Mouse (Mus musculus) midbrain, embryonic 11.5 days (tissue): Measurements from ENCODE around the gene Pan2. TPM values are rescaled to one million over a fixed set of nuclear protein-coding genes. Genes with fewer than 3 reads are reported as not detected.
"Not testable (repeated sequence)": the region's sequence is repeated elsewhere in the genome, so short reads cannot be mapped to it uniquely, and the experiment has no call there.

Source experiments
- ATAC-seq: fragments of 200-750 bp; cut with Nextera tagmentation; 2 replicates; pipeline ENCODE4 v1.8.0; 2017; ENCODE audit warnings: moderate TSS enrichment, moderate library complexity; ENCODE audit not compliant: low FRiP score
- DNase-seq: peaks from one replicate; pipeline ENCODE4 v3.0.0; 2015; ENCODE audit warnings: low spot score; ENCODE audit errors: missing footprints
- H3K27ac ChIP-seq: fragments of 300-500 bp; sonication (generic); 2 replicates; pipeline ENCODE4 v1.5.1; 2014; ENCODE audit warnings: low read depth, low read length
- H3K27me3 ChIP-seq: fragments of 300-500 bp; sonication (generic); 2 replicates; pipeline ENCODE4 v1.6.1; 2014; ENCODE audit warnings: mild to moderate bottlenecking, low read length, moderate library complexity, mixed read lengths; ENCODE audit not compliant: control insufficient read depth, insufficient read depth
- H3K36me3 ChIP-seq: fragments of 300-500 bp; sonication (generic); 2 replicates; pipeline ENCODE4 v1.6.1; 2014; ENCODE audit warnings: mild to moderate bottlenecking, low read length, moderate library complexity, mixed read lengths; ENCODE audit not compliant: control insufficient read depth, insufficient read depth
- H3K4me1 ChIP-seq: fragments of 300-500 bp; sonication (generic); 2 replicates; pipeline ENCODE4 v1.6.1; 2014; ENCODE audit warnings: low read length; ENCODE audit not compliant: control insufficient read depth, insufficient read depth
- H3K4me2 ChIP-seq: fragments of 300-500 bp; sonication (generic); 2 replicates; pipeline ENCODE4 v1.6.1; 2014; ENCODE audit warnings: mild to moderate bottlenecking, moderate library complexity
- H3K4me3 ChIP-seq: fragments of 300-500 bp; sonication (generic); 2 replicates; pipeline ENCODE4 v1.5.1; 2014; ENCODE audit warnings: low read depth, low read length
- H3K9ac ChIP-seq: fragments of 300-500 bp; sonication (generic); 2 replicates; pipeline ENCODE4 v1.6.1; 2014; ENCODE audit warnings: low read length
- H3K9me3 ChIP-seq: fragments of 300-500 bp; sonication (generic); 2 replicates; pipeline ENCODE4 v1.6.1; 2016; ENCODE audit warnings: low read length; ENCODE audit not compliant: control insufficient read depth
- WGBS: fragments of 180-500 bp; shearing (Covaris S2); extraction: QIAGEN DNeasy Blood & Tissue Kit; methylation state at CpG from one replicate; pipeline ENCODE4 v1.1.7; 2014; 5-methylcytosine and 5-hydroxymethylcytosine counted together
- polyA plus RNA-seq: library from polyadenylated mRNA; unstranded; fragments of >200 nt; fragmentation: Nextera tagmentation; extraction: Ambion mirVana; gene quantifications from 2 replicates; pipeline ENCODE4 v1.2.1, GENCODE M21; 2014

The Pan2 gene
- polyA plus RNA-seq, 1 experiment from 2014 or later: 37.5 TPM

DNA sequence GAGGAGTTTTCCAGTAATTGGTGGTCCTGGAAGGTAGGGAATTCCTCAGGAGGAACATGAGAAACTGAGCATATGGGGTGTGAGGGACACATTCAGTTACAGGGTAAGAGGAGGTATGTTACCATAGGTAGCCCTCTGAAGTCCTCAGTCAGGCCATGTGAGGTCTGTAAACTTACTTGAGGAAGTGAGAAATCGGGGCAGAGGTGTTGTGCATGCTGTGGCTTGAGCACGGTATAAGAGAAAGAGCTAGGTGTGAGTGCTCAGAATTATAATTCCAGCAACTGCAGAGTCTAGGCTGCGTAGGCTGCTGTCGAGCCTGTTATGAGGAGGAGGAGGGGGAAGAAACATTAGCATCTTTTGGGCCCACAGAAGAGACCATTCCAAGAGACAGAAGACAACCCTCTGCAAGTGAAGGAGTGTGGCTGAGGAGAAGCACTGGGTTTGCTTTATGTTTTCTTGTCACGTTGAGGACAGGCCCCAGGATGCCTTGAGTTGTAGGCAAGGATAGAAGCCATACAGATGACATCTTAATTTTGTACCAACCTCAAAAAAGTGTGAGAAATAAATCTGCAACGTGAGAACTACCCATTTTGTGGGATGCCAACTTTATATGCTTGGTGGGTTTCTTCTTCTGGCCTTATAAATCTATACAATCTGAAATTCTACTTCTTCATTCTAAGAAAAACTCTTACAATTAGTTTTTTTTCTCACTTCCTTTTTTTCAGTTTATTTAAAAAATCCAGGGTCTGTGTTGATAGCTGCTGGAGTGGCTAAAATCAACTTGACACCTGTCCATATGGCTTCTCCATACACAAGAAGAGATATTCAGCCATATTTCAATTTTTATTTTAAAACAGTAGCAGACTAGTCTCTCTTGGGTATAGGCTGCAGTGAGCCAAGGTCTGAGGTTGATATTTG is 39.5 kb upstream of the Pan2 start:
- 83% methylated on average over 6 of the region's 6 CpGs for WGBS
- DNase-seq: no peak

DNA sequence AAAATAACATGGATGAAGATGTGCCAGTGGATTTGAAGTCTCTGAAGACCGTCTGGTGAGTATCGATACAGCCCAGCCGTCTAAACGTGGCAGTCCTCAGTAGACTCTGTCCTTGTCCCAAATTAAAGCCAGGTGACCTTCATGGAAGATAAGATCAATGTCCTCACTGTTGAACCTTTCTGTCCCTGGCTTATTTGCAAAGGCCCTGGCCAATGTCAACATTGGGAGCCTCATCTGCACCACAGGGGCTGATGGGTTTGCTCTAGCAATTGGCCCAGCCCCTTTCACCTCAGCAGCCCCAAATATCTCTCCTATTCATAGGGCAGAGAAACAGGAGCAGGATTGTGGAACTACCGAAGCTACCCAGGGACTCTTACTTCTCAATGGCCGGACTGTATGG is 34.8 kb upstream of the Pan2 start, which contains the start of gene Apof:
Apof (plus strand) TSS at position 301 of the 400 bp plus-strand sequence.
- Histone ChIP-seq H3K27ac (no peak within 1 kb of the TSS), H3K4me2 (no peak within 1 kb of the TSS), H3K9me3 (no peaks in the 10 kb centered on the region), H3K36me3 (no peaks in the 10 kb centered on the region), H3K9ac (no peak within 1 kb of the TSS), H3K4me3 (no peak within 1 kb of the TSS), H3K4me1 (peaks cover 3% of the 10 kb centered on the region; the same call in 1 of the 2 replicates), H3K27me3 (no peaks in the 10 kb centered on the region)
- no peak for DNase-seq
- 75% methylated on average over 6 of the region's 6 CpGs for WGBS
- no peak for ATAC-seq

More for the DNA sequence above, 39.5 kb upstream of the Pan2 start:
- no peak for ATAC-seq
- no peaks in the 10 kb centered on the region for H3K27me3 ChIP-seq
- H3K4me1 ChIP-seq: no peaks in the 10 kb centered on the region
- no peak overlapping the region for H3K4me3 ChIP-seq
- no peak overlapping the region for H3K9ac ChIP-seq
- no peak overlapping the region for H3K27ac ChIP-seq
- no peak overlapping the region for H3K4me2 ChIP-seq
- H3K9me3 ChIP-seq: no peaks in the 10 kb centered on the region
- H3K36me3 ChIP-seq: no peaks in the 10 kb centered on the region

DNA sequence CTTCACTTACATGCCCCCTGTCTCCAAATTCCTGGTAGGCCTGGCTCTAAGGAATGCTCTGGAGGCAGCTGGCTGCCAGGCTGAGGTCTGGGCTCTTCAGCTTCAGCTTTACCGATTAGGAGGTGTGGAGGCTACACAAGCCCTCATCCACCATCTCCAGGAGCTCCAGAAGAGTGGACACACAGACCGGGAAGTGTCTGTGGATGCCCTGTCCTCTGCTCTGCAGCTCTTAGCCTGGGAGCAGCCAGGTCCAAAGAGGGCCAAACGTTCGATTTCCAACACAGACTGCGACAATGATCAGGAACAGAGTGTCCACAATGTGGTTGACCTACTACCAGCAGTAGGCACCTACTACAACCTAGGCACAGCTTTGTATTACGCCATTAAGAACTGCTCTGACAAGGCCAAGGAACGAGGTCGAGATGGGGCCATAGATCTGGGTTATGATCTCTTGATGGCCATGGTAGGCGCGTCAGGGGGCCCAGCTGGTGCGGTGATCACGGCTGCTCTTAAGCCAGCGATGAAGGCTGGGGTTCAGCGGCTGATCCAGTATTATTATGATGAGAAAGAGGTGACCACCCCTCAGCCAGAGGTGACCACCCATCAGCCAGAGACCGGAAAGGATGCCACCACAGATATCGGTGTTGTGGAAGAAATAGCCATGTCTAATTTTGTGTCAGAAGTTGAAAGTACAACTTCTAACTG is 33.8 kb upstream of the Pan2 start:
- Histone ChIP-seq H3K4me2 (no peak overlapping the region), H3K4me1 (peaks cover 3% of the 10 kb centered on the region; the same call in 1 of the 2 replicates), H3K36me3 (no peaks in the 10 kb centered on the region), H3K9ac (no peak overlapping the region; the same call in 1 of the 2 replicates), H3K27me3 (no peaks in the 10 kb centered on the region), H3K27ac (no peak overlapping the region), H3K9me3 (no peaks in the 10 kb centered on the region), H3K4me3 (no peak overlapping the region)
- no peak for ATAC-seq
- WGBS: 89% methylated on average over 16 of the region's 16 CpGs
- no peak for DNase-seq

DNA sequence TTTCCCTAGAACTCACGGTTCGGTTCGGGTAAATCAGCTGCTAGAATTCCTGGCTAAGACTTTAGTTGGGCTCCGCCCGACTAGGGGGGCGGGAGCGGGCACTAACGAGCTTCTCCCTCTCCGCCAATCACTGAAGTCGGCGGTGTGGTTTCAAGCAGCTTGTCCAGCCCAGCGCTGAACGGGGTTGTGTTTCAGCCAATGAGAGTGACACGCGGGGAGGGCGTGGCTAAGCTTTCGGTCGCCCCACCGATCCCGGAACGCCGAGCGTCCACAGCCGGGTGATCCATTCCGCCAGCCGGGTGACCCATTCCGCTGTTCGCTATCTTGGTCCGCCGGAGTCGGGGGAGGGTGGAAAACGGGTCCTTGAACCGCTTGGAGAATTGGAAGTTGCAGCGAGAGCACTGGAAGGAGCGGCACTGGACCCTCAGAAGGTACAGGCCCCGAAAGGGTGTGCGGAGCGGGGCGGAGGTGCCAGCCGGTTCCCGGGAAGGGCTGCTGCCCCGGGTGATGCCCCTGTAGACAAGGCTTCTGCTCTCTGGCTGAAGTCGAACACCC is 32.8 kb upstream of the Pan2 start, which contains the start of gene Stat2:
Stat2 (plus strand) TSS at position 273 of the 555 bp plus-strand sequence.
- Histone ChIP-seq H3K36me3 (no peaks in the 10 kb centered on the region), H3K4me2 (peak within 1 kb of the TSS; percentile 69), H3K9ac (peak within 1 kb of the TSS; percentile 63), H3K27ac (peak within 1 kb of the TSS; percentile 31; the same call in 1 of the 2 replicates), H3K9me3 (no peaks in the 10 kb centered on the region), H3K4me1 (peaks cover 3% of the 10 kb centered on the region; the same call in 1 of the 2 replicates), H3K4me3 (peak within 1 kb of the TSS; percentile 48), H3K27me3 (no peaks in the 10 kb centered on the region)
- ATAC-seq (peak; percentile 99), DNase-seq (peak; percentile 99)
- WGBS: under 1% methylated on average over 43 of the region's 43 CpGs

GRCm38 (mm10) chr10:128270866-128271265 is 32.3 kb upstream of the Pan2 start:
- Histone ChIP-seq H3K36me3 (no peaks in the 10 kb centered on the region), H3K4me1 (peaks cover 3% of the 10 kb centered on the region; the same call in 1 of the 2 replicates), H3K4me3 (peak overlapping the region; percentile 48), H3K27ac (no peak overlapping the region), H3K9ac (peak overlapping the region; percentile 63), H3K27me3 (no peaks in the 10 kb centered on the region), H3K9me3 (no peaks in the 10 kb centered on the region), H3K4me2 (peak overlapping the region; percentile 69)
- no peak for DNase-seq
- 43% methylated on average over 7 of the region's 7 CpGs for WGBS
- no peak for ATAC-seq

- DNase-seq (no peak), ATAC-seq (no peak)
- Histone ChIP-seq H3K4me1 (peaks cover 3% of the 10 kb centered on the region; the same call in 1 of the 2 replicates), H3K27ac (no peak overlapping the region), H3K4me3 (no peak overlapping the region), H3K27me3 (no peaks in the 10 kb centered on the region), H3K9ac (no peak overlapping the region), H3K36me3 (no peaks in the 10 kb centered on the region), H3K9me3 (no peaks in the 10 kb centered on the region), H3K4me2 (no peak overlapping the region)
- 72% methylated on average over 2 of the region's 2 CpGs for WGBS
Observed at GRCm38 (mm10) chr10:128271883-128272282, 31.3 kb upstream of the Pan2 start.

- not testable (repeated sequence) for H3K9me3 ChIP-seq, H3K4me3 ChIP-seq, DNase-seq, H3K9ac ChIP-seq, H3K27ac ChIP-seq, H3K4me2 ChIP-seq, H3K27me3 ChIP-seq, H3K4me1 ChIP-seq, H3K36me3 ChIP-seq, ATAC-seq
- WGBS: 94% methylated on average over 4 of the region's 7 CpGs
Observed at GRCm38 (mm10) chr10:128272819-128273439, 30.2 kb upstream of the Pan2 start.

DNA sequence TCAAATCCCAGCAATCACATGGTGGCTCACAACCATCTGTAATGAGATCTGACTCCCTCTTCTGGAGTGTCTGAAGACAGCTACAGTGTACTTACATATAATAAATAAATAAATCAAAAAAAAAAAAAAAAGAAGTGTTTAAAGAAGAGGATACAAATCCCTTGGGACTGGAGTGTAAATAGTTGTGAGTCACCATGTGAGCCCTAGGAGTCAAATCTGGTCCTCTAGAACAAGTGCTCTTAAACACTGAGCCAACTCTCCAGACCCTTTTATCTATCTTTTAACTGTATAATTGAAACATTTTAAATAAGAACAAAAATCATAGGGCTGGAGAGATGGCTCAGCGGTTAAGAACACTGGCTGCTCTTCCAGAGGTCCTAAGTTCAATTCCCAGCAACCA is 27.8 kb upstream of the Pan2 start:
- H3K4me2 ChIP-seq, DNase-seq, ATAC-seq, H3K27me3 ChIP-seq, H3K9me3 ChIP-seq, H3K4me3 ChIP-seq, H3K9ac ChIP-seq, H3K4me1 ChIP-seq, H3K27ac ChIP-seq, H3K36me3 ChIP-seq: not testable (repeated sequence)
- 100% methylated on average over 1 of the region's 1 CpGs for WGBS
